Mouse (Mus musculus): ENCODE data around the gene Apol8.

DNA sequence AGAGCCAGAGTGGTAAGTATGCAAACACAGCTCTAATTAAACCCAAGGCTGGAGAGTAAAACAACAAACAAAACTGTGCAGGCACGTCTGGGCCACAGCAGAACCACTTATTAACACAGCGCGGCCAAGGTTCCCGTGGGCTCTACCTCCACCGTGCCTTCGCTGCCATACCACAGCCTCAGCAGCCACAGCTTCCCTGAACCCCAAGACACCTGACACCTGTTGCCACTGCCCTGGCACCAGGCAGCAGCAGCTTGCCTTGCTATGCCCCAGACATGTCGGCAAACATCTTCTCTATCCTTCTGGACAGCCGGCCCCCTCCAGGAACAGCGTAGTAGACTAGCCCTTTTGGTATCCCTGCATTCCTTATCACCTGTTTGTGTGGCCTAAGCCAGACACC, 48.1 kb upstream of the Apol8 start:
- TF ChIP-seq CTCF (IDR thresholded peaks at IDR 0.05; ENCODE audit: control insufficient read depth, insufficient read depth, insufficient read length) = no peak
- TF ChIP-seq MYOD1 (IDR thresholded peaks at IDR 0.05; ENCODE audit: control insufficient read depth, insufficient read length, low read depth) = no peak
- TF ChIP-seq USF1 (IDR thresholded peaks at IDR 0.05; ENCODE audit: low read depth) = no peak
- no peak for TF ChIP-seq MAX (IDR thresholded peaks at IDR 0.05)
- no peak for TF ChIP-seq CEBPB (IDR thresholded peaks at IDR 0.05; ENCODE audit: low read depth)
- TF ChIP-seq MYOG (IDR thresholded peaks at IDR 0.05; ENCODE audit: control insufficient read depth, extremely low read depth, insufficient read length) = no peak
